Comparison of ENCODE assay signal across 13 mouse cellular contexts in genomic region chr13:28664698-28665097, GRCm38 (mm10).
DNase-seq lines count a peak whose midpoint lies in the region; ATAC-seq and TF ChIP-seq lines count a peak whose summit lies in the region.
"Had no signal": no experiment of that assay in that cellular context is flagged by ENCODE, and none has a peak within 500 bp of the region (broad histone marks: within the 10 kb centered on the region; RNA-seq: fewer than 3 reads in every experiment).

No protein-coding gene starts in this region.

- intact Hi-C loops in heart, postnatal 36 days (cut with DNase I): no loop called here

- H3K27ac ChIP-seq in kidney, embryonic 14.5 days (ENCODE audit: low read depth, low read length): peak overlapping the region; percentile 32; the same call in 1 of the 2 replicates
- H3K27ac ChIP-seq in kidney, adult 2 months (ENCODE audit: insufficient read depth, low read depth, low read length): no peak overlapping the region
- peak overlapping the region; percentile 44 for H3K27ac ChIP-seq in embryonic facial prominence, embryonic 13.5 days
- peak overlapping the region; percentile 61; the same call in 1 of the 2 replicates for H3K27ac ChIP-seq in hindbrain, embryonic 11.5 days (ENCODE audit: low read depth, low read length)
- H3K27ac ChIP-seq in midbrain, embryonic 16.5 days (ENCODE audit: low read length): peak overlapping the region; percentile 47; the same call in 1 of the 2 replicates
- H3K27ac ChIP-seq: gastrocnemius, adult 2 months had no signal

- no peak for TF ChIP-seq POLR2A in kidney, adult 2 months (IDR thresholded peaks at IDR 0.05; ENCODE audit: low read depth, low read length)

- WGBS in kidney, embryonic 14.5 days: 22% methylated on average over 4 of the region's 4 CpGs
- WGBS in kidney, adult 2 months: 65% methylated on average over 4 of the region's 4 CpGs
- 44% methylated on average over 4 of the region's 4 CpGs for WGBS in embryonic facial prominence, embryonic 13.5 days
- 42% methylated on average over 4 of the region's 4 CpGs for WGBS in hindbrain, embryonic 11.5 days
- 56% methylated on average over 4 of the region's 4 CpGs for WGBS in midbrain, embryonic 16.5 days

- no peak overlapping the region for H3K9ac ChIP-seq in kidney, embryonic 14.5 days (ENCODE audit: low read depth, low read length)
- H3K9ac ChIP-seq in embryonic facial prominence, embryonic 13.5 days: no peak overlapping the region
- no peak overlapping the region for H3K9ac ChIP-seq in hindbrain, embryonic 11.5 days (ENCODE audit: low read depth, low read length)
- H3K9ac ChIP-seq in midbrain, embryonic 16.5 days (ENCODE audit: low read depth, low read length): no peak overlapping the region

- no peaks in the 10 kb centered on the region for H3K9me3 ChIP-seq in kidney, embryonic 14.5 days (ENCODE audit: control insufficient read depth, low read length)
- H3K9me3 ChIP-seq in embryonic facial prominence, embryonic 13.5 days: no peaks in the 10 kb centered on the region
- no peaks in the 10 kb centered on the region for H3K9me3 ChIP-seq in hindbrain, embryonic 11.5 days (ENCODE audit: control insufficient read depth, low read length)
- no peaks in the 10 kb centered on the region for H3K9me3 ChIP-seq in midbrain, embryonic 16.5 days (replicated peaks; ENCODE audit: control insufficient read depth, low read length, poor library complexity, severe bottlenecking)

- no peak for ATAC-seq in kidney, embryonic 14.5 days (ENCODE audit: low FRiP score, low TSS enrichment)
- ATAC-seq in embryonic facial prominence, embryonic 13.5 days (ENCODE audit: insufficient number of reproducible peaks, insufficient read depth, low FRiP score, low TSS enrichment, low read depth): no peak
- ATAC-seq in hindbrain, embryonic 11.5 days (ENCODE audit: low FRiP score): peak; percentile 50; the same call in 1 of the 2 replicates
- no peak for ATAC-seq in midbrain, embryonic 16.5 days

- no peaks in the 10 kb centered on the region for H3K36me3 ChIP-seq in kidney, embryonic 14.5 days (ENCODE audit: control insufficient read depth, insufficient read depth, low read length)
- H3K36me3 ChIP-seq in kidney, adult 2 months (ENCODE audit: control insufficient read depth, insufficient read depth, low read length): no peaks in the 10 kb centered on the region
- no peaks in the 10 kb centered on the region for H3K36me3 ChIP-seq in embryonic facial prominence, embryonic 13.5 days
- H3K36me3 ChIP-seq in hindbrain, embryonic 11.5 days (ENCODE audit: control insufficient read depth, insufficient read depth, low read length): no peaks in the 10 kb centered on the region
- no peaks in the 10 kb centered on the region for H3K36me3 ChIP-seq in midbrain, embryonic 16.5 days (ENCODE audit: control insufficient read depth, insufficient read depth, low read length)

- peaks cover 34% of the 10 kb centered on the region for H3K4me1 ChIP-seq in kidney, embryonic 14.5 days (ENCODE audit: control insufficient read depth, insufficient read depth, low read length)
- H3K4me1 ChIP-seq in kidney, adult 2 months (ENCODE audit: control insufficient read depth, insufficient read depth, low read length): peaks cover 9% of the 10 kb centered on the region
- peaks cover 45% of the 10 kb centered on the region for H3K4me1 ChIP-seq in embryonic facial prominence, embryonic 13.5 days
- peaks cover 7% of the 10 kb centered on the region; the same call in 1 of the 2 replicates for H3K4me1 ChIP-seq in hindbrain, embryonic 11.5 days (replicated peaks; ENCODE audit: control insufficient read depth, insufficient read depth, low read length)
- peaks cover 16% of the 10 kb centered on the region for H3K4me1 ChIP-seq in midbrain, embryonic 16.5 days (ENCODE audit: control insufficient read depth, insufficient read depth, low read length)

- no peaks in the 10 kb centered on the region for H3K27me3 ChIP-seq in kidney, embryonic 14.5 days (ENCODE audit: control insufficient read depth, insufficient read depth, low read length)
- H3K27me3 ChIP-seq in kidney, adult 2 months (replicated peaks; ENCODE audit: control insufficient read depth, insufficient read depth, low read length): no peaks in the 10 kb centered on the region
- no peaks in the 10 kb centered on the region for H3K27me3 ChIP-seq in embryonic facial prominence, embryonic 13.5 days
- H3K27me3 ChIP-seq in hindbrain, embryonic 11.5 days (ENCODE audit: control insufficient read depth, insufficient read depth, low read length): no peaks in the 10 kb centered on the region
- no peaks in the 10 kb centered on the region for H3K27me3 ChIP-seq in midbrain, embryonic 16.5 days (ENCODE audit: control insufficient read depth, insufficient read depth, low read depth, low read length)

- no peak overlapping the region for H3K4me2 ChIP-seq in kidney, embryonic 14.5 days (replicated peaks; ENCODE audit: low read depth, low read length)
- H3K4me2 ChIP-seq in embryonic facial prominence, embryonic 13.5 days: no peak overlapping the region
- no peak overlapping the region for H3K4me2 ChIP-seq in hindbrain, embryonic 11.5 days (replicated peaks; ENCODE audit: low read depth, low read length)
- no peak overlapping the region for H3K4me2 ChIP-seq in midbrain, embryonic 16.5 days (ENCODE audit: low read length)

- H3K4me3 ChIP-seq in kidney, embryonic 14.5 days (ENCODE audit: low read length): no peak overlapping the region
- H3K4me3 ChIP-seq in kidney, adult 2 months (ENCODE audit: insufficient read depth, low read depth, low read length): no peak overlapping the region
- no peak overlapping the region for H3K4me3 ChIP-seq in embryonic facial prominence, embryonic 13.5 days
- no peak overlapping the region for H3K4me3 ChIP-seq in hindbrain, embryonic 11.5 days (ENCODE audit: low read depth, low read length)
- no peak overlapping the region for H3K4me3 ChIP-seq in midbrain, embryonic 16.5 days (ENCODE audit: low read depth, low read length)
- H3K4me3 ChIP-seq: gastrocnemius, adult 2 months had no signal

- no peak for DNase-seq in kidney, adult 2 months
- DNase-seq in hindbrain, embryonic 11.5 days (ENCODE audit: low spot score): no peak
- DNase-seq in cerebellum, postnatal 25 days: no peak
- no peak for DNase-seq in right cerebral cortex, adult 2 months (ENCODE audit: low spot score in 2 of 2)
- DNase-seq in heart, postnatal 36 days: no peak
- DNase-seq: adrenal gland, postnatal 10 days; gastrocnemius, adult 2 months; kidney, postnatal 25 days; liver; spleen, adult 18-20 months had no signal

- no peak for TF ChIP-seq CTCF in kidney, adult 2 months (conservative IDR thresholded peaks at IDR 0.05; ENCODE audit: insufficient read depth, insufficient read length, low read depth, low read length)
